Mouse (Mus musculus) hindbrain, postnatal 0 days (tissue): ENCODE data around the gene Adam22. TPM values are rescaled to one million over a fixed set of nuclear protein-coding genes. Genes with fewer than 3 reads are reported as not detected.
A peak's percentile ranks its signal among the peaks of the same experiment; 100 is the strongest.
"Not testable (repeated sequence)": the region's sequence is repeated elsewhere in the genome, so short reads cannot be mapped to it uniquely, and the experiment has no call there.

Experiments used
- ATAC-seq: fragments of 200-750 bp; cut with Nextera tagmentation; 2 replicates; pipeline ENCODE4 v1.8.0; 2017; ENCODE audit warnings: mild to moderate bottlenecking, moderate TSS enrichment, moderate library complexity
- DNase-seq: peaks from one replicate; pipeline ENCODE4 v3.0.0-alpha.2; 2015; ENCODE audit warnings: low spot score
- H3K27ac ChIP-seq: fragments of 300-500 bp; sonication (generic); 2 replicates; pipeline ENCODE4 v1.5.1; 2014; ENCODE audit warnings: mild to moderate bottlenecking
- H3K27me3 ChIP-seq: fragments of 300-500 bp; sonication (generic); 2 replicates; pipeline ENCODE4 v1.6.1; 2014; ENCODE audit warnings: low read length, mixed read lengths; ENCODE audit not compliant: insufficient read depth
- H3K36me3 ChIP-seq: fragments of 300-500 bp; sonication (generic); 2 replicates; pipeline ENCODE4 v1.6.1; 2014; ENCODE audit warnings: low read length, mixed read lengths; ENCODE audit not compliant: insufficient read depth
- H3K4me1 ChIP-seq: fragments of 300-500 bp; sonication (generic); 2 replicates; pipeline ENCODE4 v1.6.1; 2014; ENCODE audit warnings: antibody characterized with exemption, low read length, mixed read lengths; ENCODE audit not compliant: insufficient read depth
- H3K4me2 ChIP-seq: fragments of 300-500 bp; sonication (generic); 2 replicates; pipeline ENCODE4 v1.6.1; 2014; ENCODE audit warnings: low read depth, mild to moderate bottlenecking, low read length, moderate library complexity, mixed read lengths
- H3K4me3 ChIP-seq: fragments of 300-500 bp; sonication (generic); 2 replicates; pipeline ENCODE4 v1.5.1; 2014; ENCODE audit warnings: low read length
- H3K9ac ChIP-seq: fragments of 300-500 bp; sonication (generic); replicated peaks from 2 replicates; pipeline ENCODE4 v1.6.1; 2014; ENCODE audit warnings: mild to moderate bottlenecking, low read length, moderate library complexity, mixed read lengths
- H3K9me3 ChIP-seq: fragments of 300-500 bp; sonication (generic); 2 replicates; pipeline ENCODE4 v1.6.1; 2016; ENCODE audit warnings: low read length, mixed read lengths
- CTCF ChIP-seq: IDR thresholded peaks from 2 replicates; pipeline ENCODE4 v1.5.1; 2016; ENCODE audit warnings: antibody characterized with exemption, control low read depth, low read depth
- WGBS: fragments of 180-500 bp; shearing (Covaris S2); extraction: QIAGEN DNeasy Blood & Tissue Kit; methylation state at CpG from one replicate; pipeline ENCODE4 v1.1.7; 2014; 5-methylcytosine and 5-hydroxymethylcytosine counted together
- polyA plus RNA-seq: library from polyadenylated mRNA; unstranded; fragments of >200 nt; fragmentation: Nextera tagmentation; extraction: Ambion mirVana; gene quantifications from 2 replicates; pipeline ENCODE4 v1.2.1, GENCODE M21; 2015
- total RNA-seq: library from RNA; depleted of rRNA; stranded (reverse); fragments of >200 nt; gene quantifications from 2 replicates; pipeline ENCODE4 v1.2.3, GENCODE M21; 2014

Adam22 gene
- total and polyA plus RNA-seq, 2 experiments from 2014 or later: 46.2 to 81.7 TPM

GRCm38 (mm10) chr5:8242660-8243059, 125.3 kb downstream of the Adam22 start:
- Histone ChIP-seq H3K4me1 (no peaks in the 10 kb centered on the region), H3K27ac (no peak overlapping the region), H3K4me3 (no peak overlapping the region), H3K36me3 (no peaks in the 10 kb centered on the region), H3K9me3 (no peaks in the 10 kb centered on the region), H3K9ac (no peak overlapping the region), H3K4me2 (no peak overlapping the region), H3K27me3 (no peaks in the 10 kb centered on the region)
- DNase-seq: no peak
- WGBS: 70% methylated on average over 1 of the region's 1 CpGs
- TF ChIP-seq CTCF: no peak
- ATAC-seq: no peak

GRCm38 (mm10) chr5:8227073-8227472, 140.9 kb downstream of the Adam22 start:
- no peaks in the 10 kb centered on the region for H3K27me3 ChIP-seq
- no peaks in the 10 kb centered on the region for H3K36me3 ChIP-seq
- no peak overlapping the region for H3K9ac ChIP-seq
- no peaks in the 10 kb centered on the region for H3K9me3 ChIP-seq
- no peaks in the 10 kb centered on the region for H3K4me1 ChIP-seq
- H3K27ac ChIP-seq: no peak overlapping the region
- DNase-seq: no peak
- no peak overlapping the region for H3K4me3 ChIP-seq
- H3K4me2 ChIP-seq: no peak overlapping the region
- TF ChIP-seq CTCF: no peak
- WGBS: 73% methylated on average over 1 of the region's 1 CpGs
- ATAC-seq: no peak

DNA sequence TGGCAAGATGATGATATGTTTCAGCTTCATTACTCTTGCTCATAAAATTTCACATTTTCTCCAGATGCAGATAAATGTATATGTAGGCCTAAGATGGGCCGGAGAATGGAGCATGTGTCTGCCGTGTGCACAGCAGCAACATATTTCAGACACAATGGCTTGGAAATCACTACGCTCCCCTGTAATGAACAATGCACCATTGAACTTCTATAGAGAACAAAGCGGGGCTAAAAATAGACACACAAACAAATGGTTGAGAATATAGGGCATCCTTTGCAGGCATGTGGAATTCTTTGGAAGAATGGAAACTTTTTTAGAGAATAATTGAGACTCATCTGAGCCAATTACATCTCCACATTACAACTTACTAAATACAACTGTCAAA, 143.6 kb downstream of the Adam22 start:
- Histone ChIP-seq H3K4me1 (no peaks in the 10 kb centered on the region), H3K36me3 (no peaks in the 10 kb centered on the region), H3K9me3 (no peaks in the 10 kb centered on the region), H3K9ac (no peak overlapping the region), H3K27ac (0 out of 2 replicates have a peak overlapping the region, but pooled peaks have one; percentile 4), H3K4me3 (no peak overlapping the region), H3K4me2 (no peak overlapping the region), H3K27me3 (no peaks in the 10 kb centered on the region)
- ATAC-seq: peak; percentile 59
- WGBS: 39% methylated on average over 4 of the region's 4 CpGs
- no peak for TF ChIP-seq CTCF
- DNase-seq: peak; percentile 11

GRCm38 (mm10) chr5:8223597-8224320, 144.2 kb downstream of the Adam22 start:
- Histone ChIP-seq H3K27ac (0 out of 2 replicates have a peak overlapping the region, but pooled peaks have one; percentile 4), H3K4me2 (no peak overlapping the region), H3K9ac (no peak overlapping the region), H3K4me1 (no peaks in the 10 kb centered on the region), H3K36me3 (no peaks in the 10 kb centered on the region), H3K4me3 (no peak overlapping the region), H3K27me3 (no peaks in the 10 kb centered on the region), H3K9me3 (no peaks in the 10 kb centered on the region)
- DNase-seq: no peak
- peak; percentile 62 for ATAC-seq
- TF ChIP-seq CTCF: no peak
- 68% methylated on average over 8 of the region's 8 CpGs for WGBS

- no peaks in the 10 kb centered on the region for H3K27me3 ChIP-seq
- DNase-seq (no peak), ATAC-seq (no peak)
- no peak overlapping the region for H3K27ac ChIP-seq
- no peak overlapping the region for H3K4me3 ChIP-seq
- no peak overlapping the region for H3K4me2 ChIP-seq
- 80% methylated on average over 5 of the region's 5 CpGs for WGBS
- no peaks in the 10 kb centered on the region for H3K36me3 ChIP-seq
- no peaks in the 10 kb centered on the region for H3K9me3 ChIP-seq
- no peaks in the 10 kb centered on the region for H3K4me1 ChIP-seq
- no peak for TF ChIP-seq CTCF
- no peak overlapping the region for H3K9ac ChIP-seq
These were observed 146.3 kb downstream of the Adam22 start for GRCm38 (mm10) chr5:8221630-8222029.

- TF ChIP-seq CTCF: no peak
- DNase-seq: no peak
- Histone ChIP-seq H3K4me1 (no peaks in the 10 kb centered on the region), H3K27ac (no peak overlapping the region), H3K4me2 (no peak overlapping the region), H3K9ac (no peak overlapping the region), H3K4me3 (no peak overlapping the region), H3K36me3 (no peaks in the 10 kb centered on the region), H3K9me3 (no peaks in the 10 kb centered on the region), H3K27me3 (no peaks in the 10 kb centered on the region)
- no peak for ATAC-seq
- WGBS: 70% methylated on average over 1 of the region's 1 CpGs
These were observed 152.1 kb downstream of the Adam22 start for GRCm38 (mm10) chr5:8215841-8216240.

DNA sequence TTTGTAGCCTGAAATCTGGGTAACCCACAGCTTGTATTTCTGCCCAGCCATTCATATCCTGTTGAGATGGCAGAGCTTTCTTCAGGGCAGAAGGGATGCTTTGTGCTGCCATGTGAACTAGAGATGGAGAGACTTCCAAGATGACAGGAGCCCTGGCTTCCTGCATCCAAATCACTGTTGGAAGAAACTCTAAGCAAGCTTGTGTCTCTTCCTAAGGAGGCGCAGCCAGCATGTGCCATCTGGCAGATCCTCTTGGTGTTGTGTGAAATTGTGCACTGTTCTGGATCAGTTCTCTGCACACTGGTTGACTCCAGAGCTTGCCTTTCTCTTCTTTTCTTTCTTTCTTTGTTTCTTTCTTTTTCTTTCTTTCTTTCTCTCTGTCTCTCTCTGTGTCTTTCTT, 183.0 kb downstream of the Adam22 start:
- not testable (repeated sequence) for H3K27ac ChIP-seq, H3K4me3 ChIP-seq, H3K36me3 ChIP-seq, H3K4me2 ChIP-seq, ATAC-seq, H3K9me3 ChIP-seq, H3K4me1 ChIP-seq, H3K9ac ChIP-seq, H3K27me3 ChIP-seq
- DNase-seq: peak; percentile 35
- WGBS: 80% methylated on average over 1 of the region's 1 CpGs
